ENCODE assay signal across 15 mouse cellular contexts in the genomic region with DNA sequence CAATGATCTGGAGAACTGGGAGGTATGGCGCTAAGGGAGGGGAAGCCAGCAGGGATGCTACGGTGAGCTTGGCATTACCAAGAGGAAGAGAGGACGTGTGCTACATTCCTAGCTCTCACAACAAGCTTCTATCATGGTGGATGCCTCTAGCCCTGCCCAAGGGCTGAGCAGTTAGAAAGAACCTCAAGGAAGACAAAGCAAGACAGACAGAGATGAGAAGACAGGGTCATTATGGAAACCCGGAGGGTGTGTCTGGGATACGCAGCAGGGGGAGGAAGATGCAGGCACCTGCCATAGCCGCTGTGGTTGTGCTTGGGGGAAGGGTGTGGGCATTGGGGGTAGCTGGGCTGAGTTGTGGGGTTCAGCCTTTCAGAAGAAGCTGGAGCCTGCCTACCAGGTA. TPM values are rescaled to one million over a fixed set of nuclear protein-coding genes. Genes with fewer than 3 reads are reported as not detected.
"Had no signal": no experiment of that assay in that cellular context is flagged by ENCODE, and none has a peak within 500 bp of the region (broad histone marks: within the 10 kb centered on the region; RNA-seq: fewer than 3 reads in every experiment).

No protein-coding gene starts in this region.

- DNase-seq: kidney, postnatal 14 days; lung, embryonic 14.5 days; lung, postnatal 10 days; lung, postnatal 4 days; retina, postnatal 1 day; right cerebral cortex, postnatal 4 days; spleen, adult 18-20 months; thymus, adult 18-20 months; thymus, postnatal 14 days had no signal

- H3K27me3 ChIP-seq: kidney, embryonic 15.5 days; midbrain, embryonic 15.5 days; neural tube, embryonic 12.5 days had no signal

- H3K9ac ChIP-seq: kidney, embryonic 15.5 days; lung, embryonic 14.5 days; midbrain, embryonic 15.5 days; neural tube, embryonic 12.5 days had no signal

- ATAC-seq: midbrain, embryonic 15.5 days had no signal

- H3K4me1 ChIP-seq: kidney, embryonic 15.5 days; limb, embryonic 10.5 days; midbrain, embryonic 15.5 days; neural tube, embryonic 12.5 days had no signal

- H3K9me3 ChIP-seq: kidney, embryonic 15.5 days; limb, embryonic 10.5 days; midbrain, embryonic 15.5 days; neural tube, embryonic 12.5 days had no signal

- H3K4me3 ChIP-seq: kidney, embryonic 15.5 days; limb, embryonic 10.5 days; midbrain, embryonic 15.5 days; neural tube, embryonic 12.5 days had no signal

- H3K27ac ChIP-seq: kidney, embryonic 15.5 days; limb, embryonic 10.5 days; midbrain, embryonic 15.5 days; neural tube, embryonic 12.5 days had no signal

- H3K36me3 ChIP-seq: kidney, embryonic 15.5 days; limb, embryonic 10.5 days; midbrain, embryonic 15.5 days; neural tube, embryonic 12.5 days had no signal

- H3K4me2 ChIP-seq: kidney, embryonic 15.5 days; liver, embryonic 11.5 days; lung, embryonic 14.5 days; midbrain, embryonic 11.5 days; midbrain, embryonic 15.5 days; neural tube, embryonic 12.5 days had no signal

RNA-seq across cellular contexts. Expression of gene Mybpc3, which starts 5.6 kb away (rescaled TPM):
- polyA plus RNA-seq: midbrain, embryonic 11.5 days had no signal
